Mouse (Mus musculus) liver, postnatal 0 days (tissue): ENCODE results near the gene Pnkp.

Experiments
- CTCF ChIP-seq: sonication (generic); IDR thresholded peaks from 2 replicates; pipeline ENCODE4 v1.5.1; 2016; ENCODE audit warnings: antibody characterized with exemption, low read depth
- EP300 ChIP-seq: IDR thresholded peaks from 2 replicates; pipeline ENCODE4 v1.6.1; 2016; ENCODE audit warnings: antibody characterized with exemption, low read depth, mild to moderate bottlenecking

DNA sequence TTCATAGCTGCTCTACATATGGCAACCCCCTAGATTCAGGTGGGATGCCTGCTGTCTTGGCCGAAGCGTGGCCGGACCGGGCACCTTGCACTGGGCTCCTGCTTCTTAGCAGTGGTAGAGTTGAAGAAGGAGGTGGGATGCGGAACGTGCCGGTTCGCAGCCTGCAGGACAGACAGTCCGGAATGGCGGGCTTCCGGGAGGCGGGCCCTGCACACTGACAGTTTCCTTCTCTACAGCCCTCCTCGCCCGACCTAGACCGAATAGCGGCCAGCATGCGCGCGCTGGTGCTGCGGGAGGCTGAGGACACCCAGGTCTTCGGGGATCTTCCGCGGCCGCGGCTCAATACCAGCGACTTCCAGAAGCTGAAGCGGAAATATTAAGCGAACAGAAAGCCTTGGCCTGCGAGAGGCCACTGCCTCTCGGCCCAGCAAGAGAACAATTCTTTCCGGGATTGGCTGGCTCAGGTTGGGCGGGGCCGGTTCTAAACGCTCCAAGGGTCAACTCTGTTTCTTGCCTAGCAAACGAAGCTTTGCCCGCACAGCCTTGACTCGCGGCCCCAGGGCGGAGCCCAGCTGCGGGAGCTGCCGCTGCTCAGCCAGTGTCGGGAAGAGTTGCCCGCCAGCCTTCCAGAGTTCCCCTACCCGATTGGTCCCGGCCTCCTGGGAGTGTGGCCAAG lies 2.4 kb upstream of the Pnkp start:
- TF ChIP-seq CTCF (no peak), EP300 (no peak; the same call in 1 of the 2 replicates)
